Mouse (Mus musculus): ENCODE data around the gene Tnfrsf13c.

DNA sequence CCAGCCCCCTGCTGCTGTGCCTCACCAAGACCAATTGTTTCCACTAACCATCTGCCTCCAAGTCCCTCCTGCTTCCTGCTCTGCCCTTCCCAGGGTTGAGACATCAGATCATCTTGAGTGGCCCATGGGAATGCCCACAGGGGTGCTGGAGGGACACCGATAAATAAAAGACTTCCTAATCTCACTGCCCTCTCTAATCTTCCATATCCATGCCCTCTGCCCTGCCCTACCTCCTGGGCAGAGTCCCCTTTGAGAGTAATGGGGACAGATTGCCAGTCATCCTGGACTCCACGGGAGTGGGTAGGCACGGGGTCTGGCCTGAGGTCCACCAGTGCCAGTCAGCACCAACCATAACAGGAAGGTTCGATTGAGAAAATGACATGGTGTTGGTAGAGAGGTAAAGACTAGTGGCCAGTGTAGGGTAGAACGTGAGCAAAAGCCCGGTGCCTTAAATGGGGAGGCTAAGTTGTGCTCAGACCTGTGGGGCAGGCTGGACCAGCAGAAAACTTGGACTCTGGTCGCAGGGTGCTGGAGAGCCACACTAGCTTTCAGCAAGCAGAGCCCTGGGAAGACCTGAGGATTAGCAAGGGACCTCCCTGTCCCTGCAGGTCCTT lies 540 bp upstream of the Tnfrsf13c start:
- TF ChIP-seq CTCF (IDR thresholded peaks at IDR 0.05; ENCODE audit: control insufficient read depth, insufficient read depth, low read length): no peak
- no peak for TF ChIP-seq POLR2A (IDR thresholded peaks at IDR 0.05; ENCODE audit: borderline replicate concordance, control insufficient read depth, low read depth, low read length)

Data from bone marrow, adult 2 months (tissue).